Mouse (Mus musculus) ovary, adult 18-20 months (tissue): ENCODE results near the gene Ush2a.
A peak's percentile ranks its signal among the peaks of the same experiment; 100 is the strongest.

Experiments used
- DNase-seq: peaks from one replicate; pipeline ENCODE4 v3.0.0; 2022; ENCODE audit warnings: low spot score, mixed read lengths

Gene Ush2a

GRCm38 (mm10) chr1:189007239-189007979 lies 745.6 kb downstream of the Ush2a start, which contains the start of gene Kctd3:
Kctd3 (minus strand) TSS chr1:189007841.
- peak; percentile 89 for DNase-seq

- DNase-seq, result no peak
Measured at GRCm38 (mm10) chr1:189007980-189008324, 746.1 kb downstream of the Ush2a start.

- no peak for DNase-seq
Measured at GRCm38 (mm10) chr1:189010671-189011070, 748.8 kb downstream of the Ush2a start.

GRCm38 (mm10) chr1:189012846-189013586 lies 751.2 kb downstream of the Ush2a start:
- peak; percentile 11 for DNase-seq

- no peak for DNase-seq
Measured at GRCm38 (mm10) chr1:189013587-189013921, 751.7 kb downstream of the Ush2a start.
